8 mouse cellular contexts compared by ENCODE assay signal in the genomic region with DNA sequence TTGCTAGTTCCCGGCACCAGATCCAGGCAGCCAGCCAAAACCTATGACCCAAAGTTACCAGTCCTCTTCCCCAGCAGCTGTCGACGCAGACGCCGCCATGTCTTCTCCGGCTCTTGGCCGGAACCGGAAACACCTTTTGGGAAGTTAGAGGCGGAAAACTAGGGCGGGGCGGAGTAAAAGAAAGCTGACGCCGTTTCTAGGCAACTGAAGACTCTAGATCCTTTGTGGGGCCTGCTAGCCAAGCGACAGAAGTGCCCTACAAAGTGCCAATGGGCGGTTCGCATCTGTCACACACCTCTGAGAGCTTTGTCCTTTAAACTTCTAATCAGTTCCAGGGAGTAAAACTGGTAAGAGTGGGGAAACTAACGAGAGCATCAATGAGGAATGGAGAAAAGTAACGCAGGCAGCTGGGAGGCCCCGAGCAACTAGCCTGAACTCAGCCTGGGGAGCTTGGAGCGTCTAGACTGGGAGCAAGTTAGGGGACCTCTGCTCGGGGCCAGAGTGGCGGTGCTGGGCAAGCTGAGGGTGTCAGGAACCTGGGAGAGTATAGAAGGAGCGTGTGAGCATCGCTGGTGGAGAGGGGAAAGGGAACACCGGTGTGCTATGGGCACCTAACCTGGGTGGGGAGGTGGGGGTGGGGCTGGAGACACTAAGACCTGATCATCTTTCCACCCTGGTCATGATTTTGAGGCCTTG. TPM values are rescaled to one million over a fixed set of nuclear protein-coding genes. Genes with fewer than 3 reads are reported as not detected.
DNase-seq lines count a peak whose midpoint lies in the region; ATAC-seq and TF ChIP-seq lines count a peak whose summit lies in the region.

Gene Rnf25, minus strand, starts transcription at position 131 of the 696 bp plus-strand sequence.
Gene Stk36, plus strand, starts transcription at position 179 of the 696 bp plus-strand sequence.

- H3K9ac ChIP-seq in hindbrain, postnatal 0 days (replicated peaks; ENCODE audit: low read length) = peak within 1 kb of the TSS; percentile 70

- peak within 1 kb of the TSS; percentile 90 for H3K4me3 ChIP-seq in gastrocnemius, adult 2 months
- H3K4me3 ChIP-seq in hindbrain, postnatal 0 days (ENCODE audit: low read length) = peak within 1 kb of the TSS; percentile 60
- H3K4me3 ChIP-seq in left cerebral cortex, adult 2 months = peak within 1 kb of the TSS; percentile 77

- peaks cover 15% of the 10 kb centered on the region for H3K4me1 ChIP-seq in hindbrain, postnatal 0 days (ENCODE audit: insufficient read depth, low read length)

- WGBS in hindbrain, postnatal 0 days = 10% methylated on average over 25 of the region's 25 CpGs

- H3K27ac ChIP-seq in gastrocnemius, adult 2 months = peak within 1 kb of the TSS; percentile 92
- peak within 1 kb of the TSS; percentile 77 for H3K27ac ChIP-seq in hindbrain, postnatal 0 days
- H3K27ac ChIP-seq in left cerebral cortex, adult 2 months = peak within 1 kb of the TSS; percentile 85

- no peaks in the 10 kb centered on the region for H3K9me3 ChIP-seq in hindbrain, postnatal 0 days (ENCODE audit: low read length)

- TF ChIP-seq CTCF in gastrocnemius, adult 2 months (IDR thresholded peaks at IDR 0.05) = no peak
- no peak for TF ChIP-seq CTCF in hindbrain, postnatal 0 days (IDR thresholded peaks at IDR 0.05; ENCODE audit: low read depth)
- no peak for TF ChIP-seq CTCF in left cerebral cortex, adult 2 months (IDR thresholded peaks at IDR 0.05)

- peak; percentile 53 for DNase-seq in WW6 (ENCODE audit: low read depth, low spot score)
- DNase-seq in cerebellum, postnatal 4 days (ENCODE audit: low spot score in 2 of 2) = peak; percentile 55 to 77
- DNase-seq in gastrocnemius, adult 2 months = peak; percentile 90
- DNase-seq in hindbrain, postnatal 0 days (ENCODE audit: low spot score) = peak; percentile 94
- peak; percentile 84 to 85 for DNase-seq in left cerebral cortex, adult 2 months (ENCODE audit: extremely low spot score in 1 of 2, low spot score in 2 of 2)
- peak; percentile 88 to 90 for DNase-seq in right cerebral cortex, adult 2 months (ENCODE audit: low spot score in 2 of 2)
- peak; percentile 84 for DNase-seq in urinary bladder, postnatal 14 days (ENCODE audit: low spot score)

- no peaks in the 10 kb centered on the region for H3K27me3 ChIP-seq in hindbrain, postnatal 0 days (ENCODE audit: insufficient read depth, low read length)

- H3K36me3 ChIP-seq in hindbrain, postnatal 0 days (ENCODE audit: insufficient read depth, low read length) = peaks cover 8% of the 10 kb centered on the region; the same call in 1 of the 2 replicates

- H3K4me2 ChIP-seq in hindbrain, postnatal 0 days (ENCODE audit: low read depth, low read length) = peak within 1 kb of the TSS; percentile 93

- peak; percentile 92 for ATAC-seq in hindbrain, postnatal 0 days
- peak; percentile 99 for ATAC-seq in megakaryocyte, adult 5-6 weeks (ENCODE audit: poor library complexity, severe bottlenecking)

- intact Hi-C loops in gastrocnemius, adult 2 months (cut with DNase I) = no loop called here
- intact Hi-C loops in left cerebral cortex, adult 2 months (cut with DNase I) = loop anchor here (1.0 kb wide), 1 partner anchor 13 kb away; the partner anchor contains the start of genes Bcs1l and Zfp142

RNA-seq across cellular contexts. Expression of gene Rnf25, which starts in this region (rescaled TPM):
- total RNA-seq in gastrocnemius, adult 2 months (2021) = 10 to 100 TPM; 18.9 to 20.2 TPM
- 64.1 and 77.7 TPM in 2 replicates for total RNA-seq in hindbrain, postnatal 0 days (2014; rRNA removed)
- polyA plus RNA-seq in hindbrain, postnatal 0 days (2015; fragmentation: Nextera tagmentation; extraction: Ambion mirVana) = 45.8 and 50.0 TPM in 2 replicates
- 10 to 100 TPM; 64.1 to 71.2 TPM for total RNA-seq in left cerebral cortex, adult 2 months (2021)
- total RNA-seq in megakaryocyte, adult 5-6 weeks (2015) = 24.5 and 27.6 TPM in 2 replicates
- total RNA-seq in megakaryocyte, adult 5-6 weeks (2017) = 38.1 and 41.3 TPM in 2 replicates

RNA-seq across cellular contexts. Expression of gene Stk36, which starts in this region (rescaled TPM):
- total RNA-seq in gastrocnemius, adult 2 months (2021) = under 1 TPM; 0.17 to 0.20 TPM
- 8.3 and 10.9 TPM in 2 replicates for total RNA-seq in hindbrain, postnatal 0 days (2014; rRNA removed)
- polyA plus RNA-seq in hindbrain, postnatal 0 days (2015; fragmentation: Nextera tagmentation; extraction: Ambion mirVana) = 9.4 and 9.6 TPM in 2 replicates
- total RNA-seq in left cerebral cortex, adult 2 months (2021) = 1 to 10 TPM; 6.0 to 8.7 TPM
- total RNA-seq in megakaryocyte, adult 5-6 weeks (2015) = 1.8 TPM in 1 of 2 replicates, not detected in the other
- total RNA-seq in megakaryocyte, adult 5-6 weeks (2017) = not detected in 2 replicates

Comparison
In these comparisons a context has a peak if more than half of its experiments do, and no peak if none do; other contexts are left out.
1. Peak in every context shown above with its lines: DNase-seq, ATAC-seq, H3K4me3 ChIP-seq and H3K27ac ChIP-seq.